Mouse (Mus musculus) kidney, adult 2 months (tissue): ENCODE data around the gene Nkx2-4. TPM values are rescaled to one million over a fixed set of nuclear protein-coding genes. Genes with fewer than 3 reads are reported as not detected.
A peak's percentile ranks its signal among the peaks of the same experiment; 100 is the strongest.

Source experiments
- DNase-seq: peaks from one replicate; pipeline ENCODE4 v3.0.0; 2021
- H3K27ac ChIP-seq: fragments of 200-500 bp; 2 replicates; pipeline ENCODE4 v1.5.1; 2012; ENCODE audit warnings: low read depth, low read length, control low read depth, inconsistent platforms; ENCODE audit not compliant: insufficient read depth
- H3K27me3 ChIP-seq: fragments of 200-500 bp; replicated peaks from 2 replicates; pipeline ENCODE4 v1.6.1; 2012; ENCODE audit warnings: mild to moderate bottlenecking, moderate library complexity, low read length, inconsistent platforms; ENCODE audit not compliant: control insufficient read depth, insufficient read depth
- H3K36me3 ChIP-seq: fragments of 200-500 bp; 2 replicates; pipeline ENCODE4 v1.6.1; 2012; ENCODE audit warnings: mild to moderate bottlenecking, moderate library complexity, low read length, inconsistent platforms; ENCODE audit not compliant: control insufficient read depth, insufficient read depth
- H3K4me1 ChIP-seq: fragments of 200-500 bp; 2 replicates; pipeline ENCODE4 v1.6.1; 2011; ENCODE audit warnings: low read length; ENCODE audit not compliant: control insufficient read depth, insufficient read depth
- H3K4me3 ChIP-seq: fragments of 200-500 bp; 2 replicates; pipeline ENCODE4 v1.5.1; 2011; ENCODE audit warnings: mild to moderate bottlenecking, low read depth, low read length, control low read depth; ENCODE audit not compliant: insufficient read depth
- CTCF ChIP-seq: fragments of 200-500 bp; conservative IDR thresholded peaks from 2 replicates; pipeline ENCODE4 v1.5.1; 2011; ENCODE audit warnings: low read depth, mild to moderate bottlenecking, control low read depth, low read length, moderate library complexity, mixed read lengths; ENCODE audit not compliant: insufficient read depth, insufficient read length
- POLR2A ChIP-seq: fragments of 200-500 bp; IDR thresholded peaks from one replicate; pipeline ENCODE4 v1.6.1; 2011; ENCODE audit warnings: low read depth, low read length, control low read depth
- WGBS: fragments of 180-500 bp; shearing (Covaris S2); methylation state at CpG from one replicate; pipeline ENCODE4 v1.1.7; 2018; 5-methylcytosine and 5-hydroxymethylcytosine counted together
- polyA plus RNA-seq: library from polyadenylated mRNA; depleted of rRNA; stranded (reverse); fragments of >200 nt; gene quantifications from 2 replicates; pipeline ENCODE4 v1.2.3, GENCODE M21; 2012; rRNA removed

Gene Nkx2-4
- polyA plus RNA-seq, result not detected in 2 replicates

GRCm38 (mm10) chr2:147085072-147085870 lies at the start of gene Nkx2-4:
Nkx2-4 (minus strand) TSS chr2:147085445.
- TF ChIP-seq POLR2A (no peak), CTCF (no peak)
- H3K27me3 ChIP-seq, result peaks cover 21% of the 10 kb centered on the region
- no peaks in the 10 kb centered on the region for H3K36me3 ChIP-seq
- DNase-seq, result no peak
- H3K4me1 ChIP-seq, result no peaks in the 10 kb centered on the region
- 4% methylated on average over 72 of the region's 82 CpGs for WGBS
- peak within 1 kb of the TSS; percentile 52 for H3K4me3 ChIP-seq
- H3K27ac ChIP-seq, result no peak within 1 kb of the TSS

- DNase-seq, result no peak
- WGBS, result 80% methylated on average over 6 of the region's 6 CpGs
- no peaks in the 10 kb centered on the region for H3K4me1 ChIP-seq
Observed at GRCm38 (mm10) chr2:147127366-147127765, 42.1 kb upstream of the Nkx2-4 start.

GRCm38 (mm10) chr2:147119736-147120135 lies 34.5 kb upstream of the Nkx2-4 start:
- no peak overlapping the region for H3K27ac ChIP-seq
- peaks cover 1% of the 10 kb centered on the region; the same call in 1 of the 2 replicates for H3K27me3 ChIP-seq
- DNase-seq, result no peak
- no peak overlapping the region for H3K4me3 ChIP-seq
- H3K4me1 ChIP-seq, result no peaks in the 10 kb centered on the region
- 83% methylated on average over 1 of the region's 1 CpGs for WGBS
- no peaks in the 10 kb centered on the region for H3K36me3 ChIP-seq
- TF ChIP-seq POLR2A (no peak), CTCF (no peak)

More at GRCm38 (mm10) chr2:147127366-147127765, 42.1 kb upstream of the Nkx2-4 start:
- H3K27me3 ChIP-seq, result no peaks in the 10 kb centered on the region
- H3K36me3 ChIP-seq, result no peaks in the 10 kb centered on the region
- no peak overlapping the region for H3K4me3 ChIP-seq
- H3K27ac ChIP-seq, result no peak overlapping the region
- TF ChIP-seq CTCF (no peak), POLR2A (no peak)

GRCm38 (mm10) chr2:147086441-147086840 lies 1.2 kb upstream of the Nkx2-4 start:
- 20% methylated on average over 5 of the region's 5 CpGs for WGBS
- Histone ChIP-seq H3K27me3 (peaks cover 21% of the 10 kb centered on the region), H3K36me3 (no peaks in the 10 kb centered on the region), H3K27ac (no peak overlapping the region), H3K4me1 (no peaks in the 10 kb centered on the region), H3K4me3 (no peak overlapping the region)
- TF ChIP-seq CTCF (no peak), POLR2A (no peak)
- no peak for DNase-seq

- WGBS, result 10% methylated on average over 6 of the region's 6 CpGs
- peaks cover 21% of the 10 kb centered on the region for H3K27me3 ChIP-seq
- H3K4me1 ChIP-seq, result no peaks in the 10 kb centered on the region
- TF ChIP-seq POLR2A (no peak), CTCF (no peak)
- no peak for DNase-seq
- no peak overlapping the region for H3K4me3 ChIP-seq
- H3K27ac ChIP-seq, result no peak overlapping the region
- no peaks in the 10 kb centered on the region for H3K36me3 ChIP-seq
Observed at GRCm38 (mm10) chr2:147085937-147086336, 692 bp upstream of the Nkx2-4 start.

GRCm38 (mm10) chr2:147084366-147085071 lies 726 bp downstream of the Nkx2-4 start:
- TF ChIP-seq CTCF (no peak), POLR2A (no peak)
- Histone ChIP-seq H3K27ac (no peak overlapping the region), H3K4me1 (no peaks in the 10 kb centered on the region), H3K27me3 (peaks cover 21% of the 10 kb centered on the region), H3K36me3 (no peaks in the 10 kb centered on the region), H3K4me3 (peak overlapping the region; percentile 52)
- DNase-seq, result no peak
- 3% methylated on average over 106 of the region's 106 CpGs for WGBS
